Mouse (Mus musculus): Measurements from ENCODE around the gene Cdc20b.

Gene Cdc20b

GRCm38 (mm10) chr13:113094618-113095017 is 59.7 kb downstream of the Cdc20b start:
- no peak for DNase-seq (ENCODE audit: extremely low spot score, low read depth, low spot score)

- DNase-seq (ENCODE audit: extremely low spot score, low read depth, low spot score) = no peak
These were observed 62.1 kb downstream of the Cdc20b start for GRCm38 (mm10) chr13:113097011-113097410.

- DNase-seq (ENCODE audit: extremely low spot score, low read depth, low spot score) = no peak
These were observed 63.5 kb downstream of the Cdc20b start for GRCm38 (mm10) chr13:113098406-113098805.

GRCm38 (mm10) chr13:113100879-113101278 is 66.0 kb downstream of the Cdc20b start, which contains the start of gene Gzma:
Gzma (minus strand) TSS chr13:113100981.
- no peak for DNase-seq (ENCODE audit: extremely low spot score, low read depth, low spot score)

GRCm38 (mm10) chr13:113101804-113102203 is 66.9 kb downstream of the Cdc20b start:
- no peak for DNase-seq (ENCODE audit: extremely low spot score, low read depth, low spot score)

- no peak for DNase-seq (ENCODE audit: extremely low spot score, low read depth, low spot score)
These were observed 69.8 kb downstream of the Cdc20b start for GRCm38 (mm10) chr13:113104759-113105158.

- no peak for DNase-seq (ENCODE audit: extremely low spot score, low read depth, low spot score)
These were observed 84.1 kb downstream of the Cdc20b start for GRCm38 (mm10) chr13:113118977-113119376.

GRCm38 (mm10) chr13:113120324-113121237 is 85.7 kb downstream of the Cdc20b start:
- no peak for DNase-seq (ENCODE audit: extremely low spot score, low read depth, low spot score)

GRCm38 (mm10) chr13:113121326-113121725 is 86.4 kb downstream of the Cdc20b start:
- no peak for DNase-seq (ENCODE audit: extremely low spot score, low read depth, low spot score)

- no peak for DNase-seq (ENCODE audit: extremely low spot score, low read depth, low spot score)
These were observed 95.1 kb downstream of the Cdc20b start for GRCm38 (mm10) chr13:113129974-113130373.

- no peak for DNase-seq (ENCODE audit: extremely low spot score, low read depth, low spot score)
These were observed 104.7 kb downstream of the Cdc20b start for GRCm38 (mm10) chr13:113139597-113139996.

Data from hindlimb bud, embryonic 11.5 days (tissue).